Mouse (Mus musculus) thymus, adult 2 months (tissue): Measurements from ENCODE around the gene Cldn9. TPM values are rescaled to one million over a fixed set of nuclear protein-coding genes. Genes with fewer than 3 reads are reported as not detected.
A peak's percentile ranks its signal among the peaks of the same experiment; 100 is the strongest.

ENCODE experiments used
- DNase-seq: peaks from one replicate; pipeline ENCODE4 v3.0.0; 2021
- H3K27ac ChIP-seq: fragments of 200-500 bp; 2 replicates; pipeline ENCODE4 v1.5.1; 2012; ENCODE audit warnings: low read length, control low read depth; ENCODE audit not compliant: control insufficient read depth, insufficient read depth
- H3K27me3 ChIP-seq: fragments of 200-500 bp; 2 replicates; pipeline ENCODE4 v1.6.1; 2012; ENCODE audit warnings: mild to moderate bottlenecking, low read length, moderate library complexity, mixed read lengths; ENCODE audit not compliant: control insufficient read depth, insufficient read depth
- H3K36me3 ChIP-seq: fragments of 200-500 bp; 2 replicates; pipeline ENCODE4 v1.6.1; 2012; ENCODE audit warnings: mild to moderate bottlenecking, low read length, moderate library complexity; ENCODE audit not compliant: control insufficient read depth, insufficient read depth
- H3K4me1 ChIP-seq: fragments of 200-500 bp; replicated peaks from 2 replicates; pipeline ENCODE4 v1.6.1; 2012; ENCODE audit warnings: low read length; ENCODE audit not compliant: control insufficient read depth, insufficient read depth
- H3K4me3 ChIP-seq: fragments of 200-500 bp; 2 replicates; pipeline ENCODE4 v1.5.1; 2012; ENCODE audit warnings: mild to moderate bottlenecking, low read length, control low read depth, moderate library complexity; ENCODE audit not compliant: control insufficient read depth, insufficient read depth
- CTCF ChIP-seq: fragments of 200-500 bp; IDR thresholded peaks from 2 replicates; pipeline ENCODE4 v1.5.1; 2012; ENCODE audit warnings: mild to moderate bottlenecking, control low read depth, low read length, moderate library complexity, borderline replicate concordance; ENCODE audit not compliant: control insufficient read depth, poor library complexity, insufficient read depth; ENCODE audit errors: extremely low read depth
- POLR2A ChIP-seq: fragments of 200-500 bp; IDR thresholded peaks from 2 replicates; pipeline ENCODE4 v1.6.1; 2012; ENCODE audit warnings: mild to moderate bottlenecking, low read length, control low read depth, moderate library complexity; ENCODE audit not compliant: control insufficient read depth, poor library complexity, insufficient read depth; ENCODE audit errors: extremely low read depth
- WGBS: fragments of 180-500 bp; shearing (Covaris S2); methylation state at CpG from one replicate; pipeline ENCODE4 v1.1.7; 2018; 5-methylcytosine and 5-hydroxymethylcytosine counted together
- polyA plus RNA-seq: library from polyadenylated mRNA; depleted of rRNA; stranded (reverse); fragments of >200 nt; gene quantifications from 2 replicates; pipeline ENCODE4 v1.2.3, GENCODE M21; 2012

Cldn9 gene
- polyA plus RNA-seq, 1 experiment = 1.9 TPM

DNA sequence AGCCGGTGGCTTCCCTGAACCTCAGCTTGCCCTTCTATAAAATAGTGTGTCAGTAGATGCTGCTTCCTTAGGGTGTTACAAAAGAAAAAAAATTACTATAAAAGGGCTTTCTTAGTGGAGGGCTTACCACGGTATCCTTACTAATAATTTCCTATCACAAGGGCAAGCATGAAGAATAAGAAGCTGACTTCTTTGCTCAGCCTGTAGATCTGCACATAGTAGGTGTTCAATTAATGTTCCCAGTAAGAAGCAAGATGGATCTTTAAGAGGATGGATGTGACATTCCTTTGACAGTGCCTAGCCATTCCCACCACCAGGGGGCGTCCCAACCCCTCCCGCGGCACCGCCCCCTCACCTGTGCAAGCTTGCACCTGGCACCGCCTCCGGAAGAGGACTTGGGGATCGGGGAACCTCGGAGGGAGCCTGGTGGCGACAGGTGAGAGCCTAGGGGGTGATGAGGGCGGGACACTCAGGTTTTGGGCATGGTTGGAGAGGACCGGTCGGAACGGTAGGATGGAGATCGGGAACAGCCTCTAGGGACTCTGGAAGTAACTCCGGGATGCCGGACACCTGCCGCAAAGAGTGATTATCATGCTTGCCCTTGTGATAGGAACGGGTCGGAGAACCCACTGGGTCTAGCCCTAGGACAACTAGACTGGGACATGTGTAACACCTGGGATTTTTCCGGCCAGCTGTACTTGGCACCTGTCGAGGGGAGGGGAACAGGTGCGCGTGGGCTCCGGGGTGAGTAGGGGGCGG, 23.5 kb downstream of the Cldn9 start, which contains the start of gene Bicdl2:
TSS of gene Bicdl2 (plus strand) at position 390 of the 759 bp plus-strand sequence.
- 8% methylated on average over 27 of the region's 27 CpGs for WGBS
- H3K27me3 ChIP-seq = peaks cover 5% of the 10 kb centered on the region; the same call in 1 of the 2 replicates

GRCm38 (mm10) chr17:23658450-23658849, 25.4 kb downstream of the Cldn9 start:
- Histone ChIP-seq H3K36me3 (no peaks in the 10 kb centered on the region), H3K4me1 (0 out of 2 replicates have a peak, but pooled peaks cover 7% of the 10 kb centered on the region), H3K4me3 (no peak overlapping the region), H3K27me3 (peaks cover 5% of the 10 kb centered on the region; the same call in 1 of the 2 replicates), H3K27ac (no peak overlapping the region)
- WGBS = 66% methylated on average over 3 of the region's 3 CpGs
- no peak for TF ChIP-seq CTCF
- TF ChIP-seq POLR2A = no peak
- no peak for DNase-seq

More for the DNA sequence above, 23.5 kb downstream of the Cldn9 start, which contains the start of gene Bicdl2:
- DNase-seq = peak; percentile 36
- H3K4me3 ChIP-seq = no peak within 1 kb of the TSS
- no peak within 1 kb of the TSS for H3K27ac ChIP-seq
- no peaks in the 10 kb centered on the region for H3K36me3 ChIP-seq
- peak; percentile 79; the same call in 1 of the 2 replicates for TF ChIP-seq CTCF
- TF ChIP-seq POLR2A = no peak
- peaks cover 10% of the 10 kb centered on the region; the same call in 1 of the 2 replicates for H3K4me1 ChIP-seq

DNA sequence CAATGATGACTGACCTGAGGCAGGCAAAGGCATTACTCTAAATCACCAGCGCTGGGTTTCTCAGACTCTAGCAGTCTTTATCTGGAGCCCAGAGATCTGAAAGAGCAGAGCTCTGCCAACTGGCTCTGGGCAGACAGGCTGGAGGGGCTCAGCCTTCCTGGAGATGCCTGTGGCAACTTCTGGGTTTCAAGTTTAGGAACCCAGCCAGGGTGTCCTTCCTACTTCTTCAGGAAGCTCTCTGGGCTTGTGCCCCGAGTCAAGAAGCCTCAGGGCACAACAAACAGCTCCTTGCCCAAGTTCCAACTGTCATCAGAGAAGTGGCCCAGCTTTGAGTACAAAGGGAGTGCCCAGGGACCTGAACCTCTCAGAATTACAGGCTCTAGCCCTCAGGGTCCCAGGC, 29.4 kb downstream of the Cldn9 start:
- DNase-seq = no peak
- no peak overlapping the region for H3K27ac ChIP-seq
- H3K4me1 ChIP-seq = no peaks in the 10 kb centered on the region
- WGBS = 14% methylated on average over 2 of the region's 2 CpGs
- TF ChIP-seq CTCF (no peak), POLR2A (no peak)
- no peak overlapping the region for H3K4me3 ChIP-seq
- H3K36me3 ChIP-seq = no peaks in the 10 kb centered on the region
- no peaks in the 10 kb centered on the region; the same call in 1 of the 2 replicates for H3K27me3 ChIP-seq

DNA sequence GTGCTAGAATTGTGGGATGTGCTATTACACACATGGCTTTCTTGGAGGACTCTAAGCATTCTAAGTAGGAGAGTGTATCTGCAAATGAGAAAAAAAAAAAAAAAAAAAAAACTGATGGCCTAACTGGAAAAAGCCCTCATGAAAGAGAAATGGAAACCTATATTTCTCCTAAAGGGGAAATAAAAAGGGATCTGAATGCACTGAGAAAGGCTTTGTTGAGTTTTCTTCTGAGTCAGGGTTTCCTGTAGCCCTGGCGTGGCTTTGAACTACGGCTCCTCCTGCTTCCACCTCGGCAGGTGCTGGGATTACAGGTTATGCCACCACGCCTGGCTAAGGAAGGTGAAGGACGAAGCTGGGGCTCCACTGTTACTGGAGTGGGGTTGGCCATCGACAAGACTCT, 29.8 kb downstream of the Cldn9 start:
- no peak overlapping the region for H3K4me3 ChIP-seq
- H3K36me3 ChIP-seq = no peaks in the 10 kb centered on the region
- H3K4me1 ChIP-seq = no peaks in the 10 kb centered on the region
- H3K27me3 ChIP-seq = no peaks in the 10 kb centered on the region
- no peak for DNase-seq
- TF ChIP-seq POLR2A (no peak), CTCF (no peak)
- 18% methylated on average over 6 of the region's 6 CpGs for WGBS
- no peak overlapping the region for H3K27ac ChIP-seq

GRCm38 (mm10) chr17:23653324-23653723, 30.5 kb downstream of the Cldn9 start:
- TF ChIP-seq CTCF (no peak), POLR2A (no peak)
- no peak for DNase-seq
- Histone ChIP-seq H3K4me3 (no peak overlapping the region), H3K4me1 (no peaks in the 10 kb centered on the region), H3K27me3 (no peaks in the 10 kb centered on the region), H3K36me3 (no peaks in the 10 kb centered on the region), H3K27ac (no peak overlapping the region)
- WGBS = 80% methylated on average over 2 of the region's 2 CpGs

GRCm38 (mm10) chr17:23651363-23651762, 32.5 kb downstream of the Cldn9 start:
- 57% methylated on average over 6 of the region's 6 CpGs for WGBS
- no peak overlapping the region for H3K4me3 ChIP-seq
- no peak for DNase-seq
- no peak overlapping the region for H3K27ac ChIP-seq
- H3K27me3 ChIP-seq = no peaks in the 10 kb centered on the region; the same call in 1 of the 2 replicates
- no peaks in the 10 kb centered on the region for H3K36me3 ChIP-seq
- no peak for TF ChIP-seq POLR2A
- TF ChIP-seq CTCF = no peak
- H3K4me1 ChIP-seq = no peaks in the 10 kb centered on the region
